Mouse (Mus musculus) megakaryocyte progenitor cell, adult 5-6 weeks (primary cell): ENCODE measurements around the gene Tut1. TPM values are rescaled to one million over a fixed set of nuclear protein-coding genes. Genes with fewer than 3 reads are reported as not detected.

Experiments
- ATAC-seq: replicated peaks from 2 replicates; pipeline ENCODE4 v1.8.0; 2016; ENCODE audit warnings: mild to moderate bottlenecking, moderate TSS enrichment, inconsistent platforms; ENCODE audit not compliant: poor library complexity
- total RNA-seq, 2 experiments: library from RNA; stranded (forward) in 1 of 2; stranded (reverse) in 1 of 2; fragments of 157-497, 149-512 nt in 1 of 2; fragments of 200-1000 nt in 1 of 2; gene quantifications; 2 replicates each; pipeline versions ENCODE4 v1.2.3 to v1.2.4; 2015 to 2017

Gene Tut1
- total RNA-seq, 2 experiments from 2014 or later: 8.7 to 19.9 TPM

DNA sequence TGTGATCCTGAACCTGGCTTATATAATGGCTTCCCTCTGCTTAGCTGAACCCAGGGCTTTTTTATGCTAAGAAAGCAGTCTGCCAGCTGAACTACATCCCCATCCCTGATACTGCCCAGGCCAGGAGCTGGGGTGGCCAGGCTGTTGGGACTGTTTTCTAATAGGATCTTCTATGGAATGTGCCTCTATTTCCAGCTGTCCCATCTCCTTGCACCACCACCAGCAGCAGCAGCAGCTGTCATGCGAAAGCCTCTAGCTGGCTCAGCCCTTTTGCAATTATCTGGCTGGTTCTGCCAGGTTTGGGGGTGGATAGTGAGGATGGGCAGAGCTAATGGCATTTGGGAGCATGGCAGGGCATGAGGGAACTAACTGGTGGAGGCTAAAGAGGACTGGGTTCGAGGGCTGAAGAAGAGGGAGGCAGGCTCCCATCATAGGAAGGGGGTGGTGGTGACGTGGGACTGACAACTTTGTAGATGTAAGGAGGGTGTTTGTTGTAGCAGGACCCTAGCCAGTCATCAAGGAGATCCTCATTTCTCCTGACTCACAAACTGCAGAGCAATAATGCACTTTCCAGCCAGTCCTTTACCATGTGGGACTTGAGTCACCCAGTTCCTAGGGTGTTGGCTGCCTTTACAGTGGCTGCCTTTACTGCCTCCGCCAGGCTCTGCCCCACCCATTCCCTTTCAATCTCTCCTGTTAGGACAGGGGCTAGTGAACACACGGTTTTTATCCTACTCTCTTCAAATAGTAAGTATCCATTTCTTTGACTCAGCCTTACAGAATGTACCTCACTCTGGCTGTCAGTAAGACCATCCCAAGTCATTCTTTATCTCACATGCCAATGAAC is 28.9 kb downstream of the Tut1 start:
- no peak; the same call in 1 of the 2 replicates for ATAC-seq

DNA sequence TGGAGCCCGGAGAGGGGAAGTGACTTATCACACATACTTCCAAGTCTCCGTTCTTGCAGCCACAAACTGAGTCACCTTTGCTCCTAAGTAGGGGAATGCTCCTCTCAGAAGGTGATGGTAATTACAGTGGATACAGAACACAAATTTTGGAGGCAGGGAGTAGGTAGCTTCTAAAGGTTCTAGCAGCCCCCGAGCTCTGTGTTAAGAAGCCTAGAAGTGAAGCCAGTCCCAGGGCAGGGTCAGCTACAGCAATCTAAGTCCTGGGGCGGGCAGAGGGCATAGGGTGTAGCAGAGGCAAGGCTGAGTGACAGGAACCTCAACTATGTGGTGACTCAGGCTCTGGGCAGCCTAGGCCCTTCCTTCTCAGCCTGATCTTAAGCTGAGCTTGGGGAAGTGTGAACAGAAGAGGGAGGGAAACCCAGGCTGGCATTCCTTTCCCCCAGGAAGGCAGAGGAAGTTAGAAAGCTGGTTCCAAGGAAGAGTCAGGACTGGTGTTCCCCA is 29.6 kb downstream of the Tut1 start:
- peak; percentile 53 for ATAC-seq

DNA sequence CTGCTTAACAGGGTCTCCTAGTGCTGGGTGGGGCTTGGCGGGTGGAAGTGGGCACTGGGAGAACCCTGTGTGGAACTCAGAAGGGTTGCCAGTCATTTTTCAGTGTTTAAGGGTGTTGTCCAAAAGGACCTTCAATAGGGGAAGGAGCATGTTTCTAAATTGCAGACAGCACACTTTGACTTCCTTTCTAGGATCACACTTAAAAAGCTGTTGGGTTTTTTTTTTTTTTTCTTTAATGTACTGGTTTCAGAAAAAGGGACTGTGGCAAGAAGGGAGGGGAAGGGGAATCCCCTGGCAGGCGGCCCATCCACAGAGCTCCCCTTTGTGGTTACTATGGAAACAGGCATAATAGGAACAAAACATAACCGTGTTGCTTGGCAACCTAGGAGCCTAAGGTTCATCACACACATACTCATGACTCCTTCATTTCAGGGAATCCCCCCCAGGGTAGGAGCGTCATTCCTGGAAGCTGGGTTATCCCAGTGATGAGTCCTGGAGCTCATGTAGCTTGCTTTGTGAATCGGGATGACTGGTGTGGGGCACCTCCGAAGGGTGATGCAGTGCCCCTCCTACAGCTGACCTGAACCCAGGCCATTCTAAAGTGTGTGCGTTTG is 30.7 kb downstream of the Tut1 start:
- ATAC-seq: peak; percentile 64

DNA sequence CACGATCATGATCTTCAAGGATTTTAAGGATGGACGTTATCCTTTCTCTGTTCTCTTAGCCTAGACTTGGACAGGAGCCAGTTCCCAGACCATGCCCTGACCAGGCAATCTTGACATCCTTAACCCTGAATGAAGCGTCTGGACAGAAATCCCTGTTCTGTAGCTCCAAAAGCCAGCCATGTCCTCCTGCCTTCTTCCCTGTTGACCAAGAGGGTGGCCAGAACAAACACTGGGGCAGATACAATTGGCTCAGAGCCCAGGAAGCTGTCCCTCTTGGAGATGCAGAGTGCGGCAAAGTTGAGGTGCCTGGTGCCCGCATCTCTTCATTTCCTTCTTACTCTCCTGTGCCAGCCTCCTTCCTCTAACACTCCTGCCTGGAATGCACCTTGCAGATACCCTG is 32.2 kb downstream of the Tut1 start:
- no peak for ATAC-seq

- ATAC-seq: no peak
Measured at GRCm38 (mm10) chr19:8987816-8988215, 34.2 kb downstream of the Tut1 start.

GRCm38 (mm10) chr19:8988346-8989065 is 34.9 kb downstream of the Tut1 start:
- no peak for ATAC-seq

- ATAC-seq: no peak; the same call in 1 of the 2 replicates
Measured at GRCm38 (mm10) chr19:8989066-8989566, 35.5 kb downstream of the Tut1 start, which contains the start of gene Ahnak. Gene Ahnak, plus strand, starts transcription at chr19:8989284.

DNA sequence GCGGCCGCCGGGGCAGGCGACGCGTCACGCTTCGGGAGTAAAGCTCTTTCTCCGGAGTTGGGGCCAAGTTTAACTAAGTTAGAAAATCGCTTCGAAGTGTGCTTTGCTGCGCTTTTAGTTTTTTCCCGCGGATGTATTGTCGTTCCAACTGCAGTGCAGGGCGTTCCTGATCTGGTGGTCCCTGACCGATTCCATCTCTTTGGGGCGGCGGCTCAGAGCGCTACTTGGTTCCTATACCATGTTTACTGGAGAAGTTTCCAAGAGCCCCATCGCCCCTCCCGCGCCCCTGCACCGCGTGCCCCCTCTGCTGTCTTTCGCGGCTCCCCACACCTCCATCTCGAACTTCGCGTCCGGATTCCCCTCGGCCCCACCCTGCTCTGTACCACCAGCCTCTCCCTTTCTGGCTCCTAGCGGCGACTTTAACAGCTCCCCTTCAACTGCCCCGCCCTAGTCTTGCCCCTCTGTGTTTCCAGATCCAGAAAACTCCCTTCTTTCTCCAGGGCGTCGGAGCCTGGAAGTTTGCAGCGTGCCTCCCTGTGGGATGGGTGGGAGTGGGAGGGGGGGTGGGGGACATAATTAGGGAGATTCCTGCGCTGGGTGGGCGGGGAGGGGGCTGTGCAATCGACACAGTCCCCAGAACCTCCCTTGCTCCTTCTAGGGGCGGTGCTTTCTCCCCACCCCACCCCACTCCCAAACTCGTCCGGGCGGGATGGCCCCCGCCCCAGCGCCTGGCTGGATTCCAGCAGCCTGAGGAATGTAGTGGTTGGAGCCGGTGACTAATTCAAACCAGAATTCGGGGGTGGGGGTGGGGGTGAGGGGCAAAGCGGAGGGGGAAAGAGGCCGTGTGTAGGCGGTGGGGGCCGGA is 36.2 kb downstream of the Tut1 start:
- peak; percentile 42 for ATAC-seq

GRCm38 (mm10) chr19:8990432-8991102 is 36.9 kb downstream of the Tut1 start:
- peak; percentile 32 for ATAC-seq

DNA sequence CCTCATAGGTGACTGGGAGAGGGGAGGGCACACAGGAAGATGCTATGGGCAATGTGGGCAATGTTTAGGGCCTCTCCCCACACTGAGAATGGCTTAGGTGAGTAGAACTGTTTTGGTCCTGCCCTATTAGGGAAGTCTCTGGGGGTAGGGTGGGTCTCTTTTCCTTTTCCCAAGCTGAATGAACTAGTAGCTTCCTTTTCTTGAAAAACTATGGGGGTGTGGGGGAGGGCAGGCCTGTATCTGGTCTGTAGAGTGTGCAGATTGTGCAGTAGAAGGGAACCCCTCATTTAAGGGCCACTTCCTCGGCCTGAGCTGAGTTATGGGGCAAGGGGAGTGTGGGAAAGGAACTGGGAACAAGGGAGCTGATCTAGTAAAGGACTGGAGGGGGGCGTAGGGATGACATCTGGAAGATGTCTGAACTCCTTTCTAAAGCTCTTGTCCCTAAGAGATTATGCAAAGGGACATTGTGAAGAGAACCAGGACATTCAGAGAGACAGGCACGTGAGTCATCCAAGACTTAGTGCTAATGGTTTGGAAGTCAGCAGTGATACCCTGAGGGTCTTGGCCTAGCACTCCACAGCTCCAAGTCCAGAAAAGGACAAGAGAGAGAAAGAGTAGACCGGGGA is 37.7 kb downstream of the Tut1 start:
- ATAC-seq: no peak

DNA sequence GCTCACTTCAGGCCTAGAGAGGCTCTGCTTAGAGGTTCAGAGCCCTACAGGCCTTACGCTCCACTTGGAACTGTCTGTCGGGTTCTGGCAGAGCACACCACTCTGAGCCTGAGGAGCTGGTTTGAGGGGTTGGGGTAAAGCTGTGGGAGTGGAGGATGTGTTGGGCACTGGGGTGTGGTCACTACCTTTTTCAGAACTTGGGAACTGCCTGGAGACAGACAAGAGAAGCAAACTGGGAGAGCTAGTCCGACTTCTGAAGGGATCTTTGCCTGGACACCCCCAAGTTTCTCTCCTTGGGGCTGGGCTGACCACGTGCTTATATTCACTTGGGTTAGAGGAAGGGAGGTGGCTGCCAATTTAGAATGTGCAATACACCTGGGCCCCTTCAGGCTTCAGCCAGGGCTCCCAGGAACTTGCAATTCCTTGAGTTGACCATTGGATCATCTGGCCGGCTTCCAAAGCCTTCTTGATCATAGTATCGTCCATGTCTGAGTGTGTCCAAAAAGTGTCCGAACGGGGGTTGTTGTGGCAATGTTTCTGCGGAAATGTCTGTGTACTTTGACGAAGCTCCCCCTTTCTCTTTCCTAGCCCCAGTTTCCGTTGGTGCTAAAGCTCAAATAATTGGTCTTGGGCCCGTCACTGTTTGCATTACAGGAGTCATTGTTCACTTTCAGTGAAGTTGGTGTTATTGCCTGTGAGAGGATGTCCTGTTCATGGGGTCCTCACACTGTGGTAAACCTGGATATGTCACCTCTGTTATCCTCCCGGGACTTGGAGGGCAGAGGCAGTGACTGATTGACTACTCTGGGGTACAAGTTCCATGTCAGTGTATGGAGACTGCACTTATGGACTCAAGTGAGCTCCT is 38.5 kb downstream of the Tut1 start:
- ATAC-seq: no peak

GRCm38 (mm10) chr19:8992769-8993624 is 39.4 kb downstream of the Tut1 start:
- peak; percentile 77 for ATAC-seq

DNA sequence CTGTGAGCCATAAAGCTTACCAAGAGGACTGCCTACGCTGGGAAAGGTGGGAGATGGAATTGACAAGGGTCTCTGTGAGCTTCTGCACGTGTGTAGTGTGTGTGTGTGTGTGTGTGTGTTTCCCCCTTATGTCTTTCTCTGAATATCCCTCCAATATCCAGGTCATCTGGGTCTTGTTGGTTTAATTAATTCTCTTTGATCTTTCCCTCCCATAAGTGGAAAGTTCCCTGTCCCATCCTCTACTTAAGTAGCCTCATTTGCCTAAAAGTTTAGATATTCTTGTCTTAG is 39.9 kb downstream of the Tut1 start:
- no peak for ATAC-seq

DNA sequence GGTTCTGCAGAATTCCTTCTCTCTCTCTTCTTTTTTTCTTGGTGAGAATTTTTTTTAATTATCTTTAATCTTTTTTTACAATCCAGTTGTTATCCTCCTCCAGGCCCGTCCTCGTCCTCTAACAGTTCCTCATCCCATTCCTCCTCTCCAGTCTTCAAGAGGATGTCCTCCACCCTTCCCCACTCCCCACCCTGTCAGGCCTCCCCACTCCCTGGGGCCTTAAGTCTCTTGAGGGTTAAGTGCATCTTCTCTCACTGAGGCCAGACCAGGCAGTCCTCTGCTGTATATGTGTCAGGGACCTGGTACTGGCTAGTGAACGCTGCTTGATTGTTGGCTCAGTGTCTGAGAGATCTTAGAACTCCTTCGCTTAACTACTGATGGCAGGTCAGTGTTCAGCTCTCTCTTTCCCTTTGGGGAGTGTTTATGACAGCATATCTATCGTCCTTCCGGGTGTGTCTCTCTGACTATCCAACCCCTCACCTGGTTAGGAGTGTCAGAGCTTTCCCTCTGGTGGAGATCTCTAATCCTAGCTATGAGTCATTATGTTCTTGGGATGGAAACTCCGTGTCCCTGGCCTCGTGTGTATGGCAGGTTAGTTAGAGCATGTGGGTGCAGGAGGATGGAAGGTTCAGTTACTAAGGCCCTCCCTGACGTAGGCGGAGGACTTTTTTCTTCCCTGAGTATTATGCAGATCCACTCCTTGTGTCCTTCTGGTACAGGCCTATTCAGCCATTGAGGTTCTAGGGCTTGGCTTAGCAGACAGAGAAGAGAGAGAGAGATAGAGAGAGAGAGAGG is 41.4 kb downstream of the Tut1 start:
- no peak for ATAC-seq

- ATAC-seq: no peak
Measured at GRCm38 (mm10) chr19:8996601-8997000, 43.0 kb downstream of the Tut1 start.

GRCm38 (mm10) chr19:8997546-8997945 is 43.9 kb downstream of the Tut1 start:
- ATAC-seq: peak; percentile 91

GRCm38 (mm10) chr19:8998546-8998945 is 44.9 kb downstream of the Tut1 start:
- ATAC-seq: no peak
